Mouse (Mus musculus) embryonic facial prominence, embryonic 12.5 days (tissue): ENCODE results near the gene Rftn1. TPM values are rescaled to one million over a fixed set of nuclear protein-coding genes. Genes with fewer than 3 reads are reported as not detected.

Experiments used
- ATAC-seq: fragments of 200-750 bp; cut with Nextera tagmentation; 2 replicates; pipeline ENCODE4 v1.8.0; 2017; ENCODE audit not compliant: insufficient number of reproducible peaks, insufficient read depth, low FRiP score, low TSS enrichment
- H3K27ac ChIP-seq: fragments of 300-500 bp; sonication (generic); 2 replicates; pipeline ENCODE4 v1.5.1; 2016; ENCODE audit warnings: mild to moderate bottlenecking
- H3K27me3 ChIP-seq: fragments of 300-500 bp; sonication (generic); 2 replicates; pipeline ENCODE4 v1.6.1; 2016; ENCODE audit warnings: mild to moderate bottlenecking, moderate library complexity
- H3K36me3 ChIP-seq: fragments of 300-500 bp; sonication (generic); 2 replicates; pipeline ENCODE4 v1.6.1; 2016; ENCODE audit warnings: mild to moderate bottlenecking
- H3K4me1 ChIP-seq: fragments of 300-500 bp; sonication (generic); 2 replicates; pipeline ENCODE4 v1.6.1; 2016
- H3K4me2 ChIP-seq: fragments of 300-500 bp; sonication (generic); replicated peaks from 2 replicates; pipeline ENCODE4 v1.6.1; 2016; ENCODE audit warnings: mild to moderate bottlenecking, moderate library complexity
- H3K4me3 ChIP-seq: fragments of 300-500 bp; sonication (generic); 2 replicates; pipeline ENCODE4 v1.5.1; 2016; ENCODE audit warnings: mild to moderate bottlenecking
- H3K9ac ChIP-seq: fragments of 300-500 bp; sonication (generic); 2 replicates; pipeline ENCODE4 v1.6.1; 2016; ENCODE audit warnings: mild to moderate bottlenecking, moderate library complexity
- H3K9me3 ChIP-seq: fragments of 300-500 bp; sonication (generic); 2 replicates; pipeline ENCODE4 v1.6.1; 2016; ENCODE audit warnings: mild to moderate bottlenecking, moderate library complexity
- WGBS: fragments of 180-500 bp; shearing (Covaris S2); methylation state at CpG from one replicate; pipeline ENCODE4 v1.1.7; 2016; 5-methylcytosine and 5-hydroxymethylcytosine counted together
- polyA plus RNA-seq: library from polyadenylated mRNA; unstranded; fragments of >200 nt; fragmentation: Nextera tagmentation; extraction: Ambion mirVana; gene quantifications from 2 replicates; pipeline ENCODE4 v1.2.1, GENCODE M21; 2016

Rftn1 gene
- polyA plus RNA-seq, 1 experiment from 2014 or later: 12.1 TPM

- Histone ChIP-seq H3K27me3 (no peaks in the 10 kb centered on the region), H3K4me3 (no peak overlapping the region), H3K36me3 (no peaks in the 10 kb centered on the region), H3K4me1 (no peaks in the 10 kb centered on the region), H3K4me2 (no peak overlapping the region), H3K9me3 (no peaks in the 10 kb centered on the region), H3K9ac (no peak overlapping the region), H3K27ac (no peak overlapping the region)
- WGBS: 93% methylated on average over 4 of the region's 4 CpGs
- no peak for ATAC-seq
Observed at GRCm38 (mm10) chr17:50096305-50096704, 94.2 kb downstream of the Rftn1 start.

GRCm38 (mm10) chr17:50094596-50094995, 95.9 kb downstream of the Rftn1 start:
- ATAC-seq: no peak
- Histone ChIP-seq H3K9ac (no peak overlapping the region), H3K36me3 (no peaks in the 10 kb centered on the region), H3K4me2 (no peak overlapping the region), H3K27me3 (no peaks in the 10 kb centered on the region), H3K27ac (no peak overlapping the region), H3K4me1 (no peaks in the 10 kb centered on the region), H3K4me3 (no peak overlapping the region), H3K9me3 (no peaks in the 10 kb centered on the region)

GRCm38 (mm10) chr17:50094077-50094476, 96.4 kb downstream of the Rftn1 start:
- 86% methylated on average over 5 of the region's 5 CpGs for WGBS
- no peaks in the 10 kb centered on the region for H3K27me3 ChIP-seq

GRCm38 (mm10) chr17:50093356-50093755, 97.1 kb downstream of the Rftn1 start:
- H3K9ac ChIP-seq: no peak overlapping the region
- H3K4me3 ChIP-seq: no peak overlapping the region
- no peak overlapping the region for H3K27ac ChIP-seq
- no peak overlapping the region for H3K4me2 ChIP-seq
- no peaks in the 10 kb centered on the region for H3K36me3 ChIP-seq
- no peaks in the 10 kb centered on the region for H3K9me3 ChIP-seq
- H3K27me3 ChIP-seq: no peaks in the 10 kb centered on the region
- H3K4me1 ChIP-seq: no peaks in the 10 kb centered on the region
- WGBS: 69% methylated on average over 3 of the region's 3 CpGs
- ATAC-seq: no peak

More at GRCm38 (mm10) chr17:50094077-50094476, 96.4 kb downstream of the Rftn1 start:
- no peaks in the 10 kb centered on the region for H3K36me3 ChIP-seq
- ATAC-seq: no peak
- no peak overlapping the region for H3K4me3 ChIP-seq
- H3K9ac ChIP-seq: no peak overlapping the region
- H3K9me3 ChIP-seq: no peaks in the 10 kb centered on the region
- no peak overlapping the region for H3K27ac ChIP-seq
- H3K4me1 ChIP-seq: no peaks in the 10 kb centered on the region
- H3K4me2 ChIP-seq: no peak overlapping the region

GRCm38 (mm10) chr17:50092848-50093247, 97.6 kb downstream of the Rftn1 start:
- no peak for ATAC-seq
- H3K9ac ChIP-seq: no peak overlapping the region
- 82% methylated on average over 8 of the region's 8 CpGs for WGBS
- no peaks in the 10 kb centered on the region for H3K9me3 ChIP-seq
- no peaks in the 10 kb centered on the region for H3K36me3 ChIP-seq
- H3K27me3 ChIP-seq: no peaks in the 10 kb centered on the region
- no peak overlapping the region for H3K4me3 ChIP-seq
- no peaks in the 10 kb centered on the region for H3K4me1 ChIP-seq
- H3K27ac ChIP-seq: no peak overlapping the region
- no peak overlapping the region for H3K4me2 ChIP-seq

GRCm38 (mm10) chr17:50091829-50092228, 98.6 kb downstream of the Rftn1 start:
- Histone ChIP-seq H3K9ac (no peak overlapping the region), H3K9me3 (no peaks in the 10 kb centered on the region), H3K27me3 (no peaks in the 10 kb centered on the region), H3K4me1 (no peaks in the 10 kb centered on the region), H3K36me3 (no peaks in the 10 kb centered on the region), H3K27ac (no peak overlapping the region), H3K4me3 (no peak overlapping the region), H3K4me2 (no peak overlapping the region)
- ATAC-seq: no peak
- 38% methylated on average over 6 of the region's 6 CpGs for WGBS

GRCm38 (mm10) chr17:50089725-50090124, 100.7 kb downstream of the Rftn1 start:
- no peaks in the 10 kb centered on the region for H3K9me3 ChIP-seq
- H3K4me1 ChIP-seq: no peaks in the 10 kb centered on the region
- no peak for ATAC-seq
- H3K4me2 ChIP-seq: no peak overlapping the region
- H3K27me3 ChIP-seq: no peaks in the 10 kb centered on the region
- H3K4me3 ChIP-seq: no peak overlapping the region
- no peaks in the 10 kb centered on the region for H3K36me3 ChIP-seq
- 80% methylated on average over 8 of the region's 8 CpGs for WGBS
- no peak overlapping the region for H3K27ac ChIP-seq
- H3K9ac ChIP-seq: no peak overlapping the region

- Histone ChIP-seq H3K9me3 (no peaks in the 10 kb centered on the region), H3K9ac (no peak overlapping the region), H3K27ac (no peak overlapping the region), H3K4me1 (no peaks in the 10 kb centered on the region), H3K4me3 (no peak overlapping the region), H3K4me2 (no peak overlapping the region), H3K27me3 (no peaks in the 10 kb centered on the region), H3K36me3 (no peaks in the 10 kb centered on the region)
- no peak for ATAC-seq
- WGBS: 93% methylated on average over 3 of the region's 3 CpGs
Observed at GRCm38 (mm10) chr17:50088054-50088453, 102.4 kb downstream of the Rftn1 start.

- 64% methylated on average over 4 of the region's 4 CpGs for whole genome bisulfite sequencing
- Histone ChIP-seq H3K4me1 (no peaks in the 10 kb centered on the region), H3K27me3 (no peaks in the 10 kb centered on the region), H3K4me2 (no peak overlapping the region), H3K36me3 (no peaks in the 10 kb centered on the region), H3K9me3 (no peaks in the 10 kb centered on the region), H3K27ac (no peak overlapping the region), H3K4me3 (no peak overlapping the region), H3K9ac (no peak overlapping the region)
- no peak for ATAC-seq
Observed at GRCm38 (mm10) chr17:50086887-50087286, 103.6 kb downstream of the Rftn1 start.

GRCm38 (mm10) chr17:50084721-50085120, 105.8 kb downstream of the Rftn1 start:
- Histone ChIP-seq H3K9ac (no peak overlapping the region), H3K4me3 (no peak overlapping the region), H3K27ac (no peak overlapping the region), H3K9me3 (no peaks in the 10 kb centered on the region), H3K4me2 (no peak overlapping the region), H3K27me3 (no peaks in the 10 kb centered on the region), H3K36me3 (no peaks in the 10 kb centered on the region), H3K4me1 (no peaks in the 10 kb centered on the region)
- ATAC-seq: no peak
- 80% methylated on average over 6 of the region's 6 CpGs for WGBS

- Histone ChIP-seq H3K36me3 (no peaks in the 10 kb centered on the region), H3K4me3 (no peak overlapping the region), H3K4me1 (no peaks in the 10 kb centered on the region), H3K9me3 (no peaks in the 10 kb centered on the region), H3K4me2 (no peak overlapping the region), H3K27ac (no peak overlapping the region), H3K9ac (no peak overlapping the region), H3K27me3 (no peaks in the 10 kb centered on the region)
- 87% methylated on average over 4 of the region's 4 CpGs for WGBS
- ATAC-seq: no peak
Observed at GRCm38 (mm10) chr17:50083937-50084336, 106.5 kb downstream of the Rftn1 start.

GRCm38 (mm10) chr17:50082947-50083346, 107.5 kb downstream of the Rftn1 start:
- H3K36me3 ChIP-seq: no peaks in the 10 kb centered on the region
- no peak overlapping the region for H3K9ac ChIP-seq
- H3K27me3 ChIP-seq: no peaks in the 10 kb centered on the region
- WGBS: 71% methylated on average over 3 of the region's 3 CpGs
- H3K4me1 ChIP-seq: no peaks in the 10 kb centered on the region
- H3K27ac ChIP-seq: no peak overlapping the region
- no peak overlapping the region for H3K4me3 ChIP-seq
- no peak overlapping the region for H3K4me2 ChIP-seq
- H3K9me3 ChIP-seq: no peaks in the 10 kb centered on the region
- no peak for ATAC-seq

- WGBS: 52% methylated on average over 9 of the region's 9 CpGs
Observed at GRCm38 (mm10) chr17:50081647-50082046, 108.8 kb downstream of the Rftn1 start.

More at GRCm38 (mm10) chr17:50081647-50082046, 108.8 kb downstream of the Rftn1 start:
- Histone ChIP-seq H3K9ac (no peak overlapping the region), H3K27me3 (no peaks in the 10 kb centered on the region), H3K4me3 (no peak overlapping the region), H3K36me3 (no peaks in the 10 kb centered on the region), H3K27ac (no peak overlapping the region), H3K4me2 (no peak overlapping the region), H3K9me3 (no peaks in the 10 kb centered on the region), H3K4me1 (no peaks in the 10 kb centered on the region)
- no peak for ATAC-seq
